Mouse (Mus musculus): ENCODE data around the gene Klk8. TPM values are rescaled to one million over a fixed set of nuclear protein-coding genes. Genes with fewer than 3 reads are reported as not detected.

Gene Klk8
- polyA plus RNA-seq, 1 experiment, result not detected

GRCm38 (mm10) chr7:43774364-43774763, 23.0 kb upstream of the Klk8 start, which contains the start of gene Klk11:
TSS of gene Klk11 (plus strand) at chr7:43774604.
- Histone ChIP-seq H3K27me3 (ENCODE audit: control insufficient read depth, insufficient read depth, insufficient read length) (no peaks in the 10 kb centered on the region), H3ac (ENCODE audit: control insufficient read depth, insufficient read length) (no peak within 1 kb of the TSS), H3K4me3 (no peak within 1 kb of the TSS), H3K79me2 (ENCODE audit: control insufficient read depth, insufficient read depth) (no peaks in the 10 kb centered on the region), H3K4me2 (ENCODE audit: low read depth) (peak within 1 kb of the TSS; percentile 18), H3K36me3 (ENCODE audit: control insufficient read depth, insufficient read depth) (no peaks in the 10 kb centered on the region)
- TF ChIP-seq POLR2A (IDR thresholded peaks at IDR 0.05; ENCODE audit: insufficient read length, low read depth) (no peak), TCF3 (IDR thresholded peaks at IDR 0.05; ENCODE audit: insufficient read length, low read depth) (no peak), MYOD1 (IDR thresholded peaks at IDR 0.05; ENCODE audit: control insufficient read depth in 1 of 3, insufficient read length in 2 of 3, low read depth in 2 of 3) (no peak)

- Histone ChIP-seq H3K36me3 (ENCODE audit: control insufficient read depth, insufficient read depth) (no peaks in the 10 kb centered on the region), H3K4me2 (ENCODE audit: low read depth) (no peak overlapping the region), H3ac (ENCODE audit: control insufficient read depth, insufficient read length) (no peak overlapping the region), H3K79me2 (ENCODE audit: control insufficient read depth, insufficient read depth) (no peaks in the 10 kb centered on the region), H3K27me3 (ENCODE audit: control insufficient read depth, insufficient read depth, insufficient read length) (no peaks in the 10 kb centered on the region), H3K4me3 (no peak overlapping the region)
- TF ChIP-seq USF1 (IDR thresholded peaks at IDR 0.05; ENCODE audit: low read depth), result no peak
- no peak for TF ChIP-seq MYOG (IDR thresholded peaks at IDR 0.05; ENCODE audit: control insufficient read depth in 1 of 3, insufficient read depth in 1 of 3, insufficient read length in 2 of 3, low read depth in 2 of 3)
- TF ChIP-seq POLR2A (IDR thresholded peaks at IDR 0.05; ENCODE audit: insufficient read length, low read depth), result no peak
- TF ChIP-seq MYOD1 (IDR thresholded peaks at IDR 0.05; ENCODE audit: control insufficient read depth in 1 of 3, insufficient read length in 2 of 3, low read depth in 2 of 3), result no peak
Measured at GRCm38 (mm10) chr7:43774802-43775201, 22.6 kb upstream of the Klk8 start.

- Histone ChIP-seq H3K36me3 (ENCODE audit: control insufficient read depth, insufficient read depth) (no peaks in the 10 kb centered on the region), H3K79me2 (ENCODE audit: control insufficient read depth, insufficient read depth) (no peaks in the 10 kb centered on the region), H3ac (ENCODE audit: control insufficient read depth, insufficient read length) (no peak overlapping the region), H3K27me3 (ENCODE audit: control insufficient read depth, insufficient read depth, insufficient read length) (no peaks in the 10 kb centered on the region), H3K4me2 (ENCODE audit: low read depth) (no peak overlapping the region), H3K4me3 (no peak overlapping the region)
- peak in 2 of 3 experiments; percentile 73 to 98 for TF ChIP-seq MYOD1 (IDR thresholded peaks at IDR 0.05; ENCODE audit: control insufficient read depth in 1 of 3, insufficient read length in 2 of 3, low read depth in 2 of 3)
- no peak for TF ChIP-seq REST (IDR thresholded peaks at IDR 0.05; ENCODE audit: insufficient read depth, insufficient read length)
- no peak for TF ChIP-seq POLR2AphosphoS2 (IDR thresholded peaks at IDR 0.05; ENCODE audit: insufficient read length, low read depth)
- peak; percentile 77 for TF ChIP-seq TCF12 (IDR thresholded peaks at IDR 0.05; ENCODE audit: insufficient read depth, poor library complexity, severe bottlenecking)
- no peak for TF ChIP-seq E2F4 (IDR thresholded peaks at IDR 0.05; ENCODE audit: insufficient read depth)
- no peak for TF ChIP-seq POLR2A (IDR thresholded peaks at IDR 0.05; ENCODE audit: insufficient read length, low read depth)
- no peak for TF ChIP-seq SRF (IDR thresholded peaks at IDR 0.05; ENCODE audit: control insufficient read depth, insufficient read length, low read depth)
- TF ChIP-seq MAX (IDR thresholded peaks at IDR 0.05; ENCODE audit: low read depth), result no peak
- TF ChIP-seq TCF3 (IDR thresholded peaks at IDR 0.05; ENCODE audit: insufficient read length, low read depth), result peak; percentile 82
- TF ChIP-seq CEBPB (IDR thresholded peaks at IDR 0.05; ENCODE audit: insufficient read depth, poor library complexity, severe bottlenecking), result no peak
- TF ChIP-seq MYOG (IDR thresholded peaks at IDR 0.05; ENCODE audit: control insufficient read depth in 1 of 3, insufficient read depth in 1 of 3, insufficient read length in 2 of 3, low read depth in 2 of 3), result peak; percentile 91 to 98 (median 95)
- TF ChIP-seq USF1 (IDR thresholded peaks at IDR 0.05; ENCODE audit: low read depth), result no peak
Measured at GRCm38 (mm10) chr7:43775311-43776057, 21.9 kb upstream of the Klk8 start.

GRCm38 (mm10) chr7:43776506-43776905, 20.9 kb upstream of the Klk8 start:
- no peaks in the 10 kb centered on the region for H3K36me3 ChIP-seq (ENCODE audit: control insufficient read depth, insufficient read depth)
- TF ChIP-seq TCF12 (IDR thresholded peaks at IDR 0.05; ENCODE audit: insufficient read depth, poor library complexity, severe bottlenecking) (no peak), MYOD1 (IDR thresholded peaks at IDR 0.05; ENCODE audit: control insufficient read depth in 1 of 3, insufficient read length in 2 of 3, low read depth in 2 of 3) (no peak), MYOG (IDR thresholded peaks at IDR 0.05; ENCODE audit: control insufficient read depth in 1 of 3, insufficient read depth in 1 of 3, insufficient read length in 2 of 3, low read depth in 2 of 3) (no peak), CEBPB (IDR thresholded peaks at IDR 0.05; ENCODE audit: insufficient read depth, poor library complexity, severe bottlenecking) (no peak), POLR2AphosphoS2 (IDR thresholded peaks at IDR 0.05; ENCODE audit: insufficient read length, low read depth) (no peak), SRF (IDR thresholded peaks at IDR 0.05; ENCODE audit: control insufficient read depth, insufficient read length, low read depth) (no peak)
- no peaks in the 10 kb centered on the region for H3K79me2 ChIP-seq (ENCODE audit: control insufficient read depth, insufficient read depth)
- H3K4me2 ChIP-seq (ENCODE audit: low read depth), result no peak overlapping the region
- no peaks in the 10 kb centered on the region for H3K27me3 ChIP-seq (ENCODE audit: control insufficient read depth, insufficient read depth, insufficient read length)
- H3ac ChIP-seq (ENCODE audit: control insufficient read depth, insufficient read length), result no peak overlapping the region
- no peak overlapping the region for H3K4me3 ChIP-seq

GRCm38 (mm10) chr7:43777423-43777822, 20.0 kb upstream of the Klk8 start:
- Histone ChIP-seq H3K36me3 (ENCODE audit: control insufficient read depth, insufficient read depth) (no peaks in the 10 kb centered on the region), H3ac (ENCODE audit: control insufficient read depth, insufficient read length) (no peak overlapping the region), H3K79me2 (ENCODE audit: control insufficient read depth, insufficient read depth) (no peaks in the 10 kb centered on the region), H3K4me3 (no peak overlapping the region), H3K27me3 (ENCODE audit: control insufficient read depth, insufficient read depth, insufficient read length) (no peaks in the 10 kb centered on the region), H3K4me2 (ENCODE audit: low read depth) (no peak overlapping the region)
- TF ChIP-seq USF1 (IDR thresholded peaks at IDR 0.05; ENCODE audit: low read depth), result no peak
- TF ChIP-seq TCF3 (IDR thresholded peaks at IDR 0.05; ENCODE audit: insufficient read length, low read depth), result no peak
- no peak for TF ChIP-seq MYOD1 (IDR thresholded peaks at IDR 0.05; ENCODE audit: control insufficient read depth in 1 of 3, insufficient read length in 2 of 3, low read depth in 2 of 3)
- no peak for TF ChIP-seq E2F4 (IDR thresholded peaks at IDR 0.05; ENCODE audit: insufficient read depth)
- TF ChIP-seq CEBPB (IDR thresholded peaks at IDR 0.05; ENCODE audit: insufficient read depth, poor library complexity, severe bottlenecking), result no peak
- no peak for TF ChIP-seq MAX (IDR thresholded peaks at IDR 0.05; ENCODE audit: low read depth)
